Mouse (Mus musculus): ENCODE data around the gene Pgm1.

Gene Pgm1

DNA sequence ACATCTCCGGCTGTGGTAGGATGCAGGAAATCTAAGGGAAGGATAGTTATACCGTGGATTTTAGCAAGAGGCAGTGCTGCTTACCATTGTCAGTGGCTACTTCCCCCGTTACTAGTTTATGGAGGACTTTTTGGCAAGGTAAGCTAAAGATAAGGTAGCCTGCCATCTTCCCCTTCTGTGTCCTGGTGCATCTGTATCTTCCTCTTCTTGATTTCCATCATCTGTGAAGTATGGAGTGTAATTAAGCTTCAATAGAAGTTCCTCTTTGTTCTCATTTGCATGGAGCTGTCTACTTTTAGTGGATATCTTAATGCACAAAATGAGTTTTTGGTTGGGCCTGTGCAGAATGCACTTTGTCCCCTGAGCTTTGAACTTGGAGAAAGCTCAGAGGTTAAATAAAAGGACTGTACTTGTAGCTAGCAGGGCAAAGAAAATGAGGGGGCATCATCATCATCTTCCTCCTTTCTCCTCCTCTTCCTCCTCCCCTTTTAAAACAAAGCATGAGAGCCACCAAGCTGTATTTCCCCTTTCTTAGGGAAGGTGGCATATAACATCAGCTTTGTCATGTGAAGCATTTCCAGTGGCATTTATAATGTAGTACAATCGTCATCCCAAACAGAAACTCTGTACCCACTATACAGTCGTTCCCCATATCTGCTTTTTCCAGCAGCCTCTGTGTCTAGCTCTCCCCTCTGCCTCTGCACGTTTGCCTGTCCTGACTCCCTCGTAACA, 29.0 kb downstream of the Pgm1 start:
- DNase-seq = no peak

DNA sequence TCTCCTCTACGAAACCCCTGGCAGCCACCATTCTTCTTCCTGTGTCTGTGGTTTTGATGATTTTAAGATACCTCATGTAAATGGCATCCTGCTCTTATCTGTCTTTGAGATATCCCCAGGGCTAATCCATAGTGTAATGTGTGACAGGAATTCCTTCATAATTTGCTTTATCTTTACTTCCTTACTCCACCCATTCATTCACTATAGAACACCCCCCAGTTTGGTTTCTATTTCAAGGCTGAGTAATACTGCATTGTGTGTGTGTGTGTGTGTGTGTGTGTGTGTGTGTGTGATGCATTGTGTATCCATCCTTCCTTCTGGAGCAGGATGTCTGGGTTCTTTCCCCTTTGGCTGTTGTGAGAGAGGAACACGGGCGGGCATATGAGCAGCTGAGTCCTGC, 30.1 kb downstream of the Pgm1 start:
- no peak for DNase-seq

DNA sequence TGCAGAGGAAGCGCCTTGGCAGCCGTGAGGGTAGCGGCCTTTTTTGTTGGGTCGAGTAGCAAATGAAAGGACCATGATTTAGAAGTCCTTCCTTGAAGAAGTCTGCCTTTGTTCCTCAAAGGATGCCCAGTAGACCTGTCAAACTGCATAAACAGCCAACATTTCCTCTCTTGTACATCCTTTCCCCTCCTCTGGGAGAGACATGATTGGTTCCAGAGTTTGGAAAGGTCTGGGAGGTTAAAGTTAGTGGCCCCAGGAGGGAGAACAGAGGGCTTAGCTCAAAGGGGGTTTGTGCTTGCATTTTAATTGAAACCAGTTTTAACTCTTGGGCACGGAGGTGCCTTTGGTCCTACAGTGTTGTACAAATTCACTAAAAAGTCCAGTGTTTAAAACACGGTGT, 37.3 kb downstream of the Pgm1 start:
- DNase-seq = no peak

DNA sequence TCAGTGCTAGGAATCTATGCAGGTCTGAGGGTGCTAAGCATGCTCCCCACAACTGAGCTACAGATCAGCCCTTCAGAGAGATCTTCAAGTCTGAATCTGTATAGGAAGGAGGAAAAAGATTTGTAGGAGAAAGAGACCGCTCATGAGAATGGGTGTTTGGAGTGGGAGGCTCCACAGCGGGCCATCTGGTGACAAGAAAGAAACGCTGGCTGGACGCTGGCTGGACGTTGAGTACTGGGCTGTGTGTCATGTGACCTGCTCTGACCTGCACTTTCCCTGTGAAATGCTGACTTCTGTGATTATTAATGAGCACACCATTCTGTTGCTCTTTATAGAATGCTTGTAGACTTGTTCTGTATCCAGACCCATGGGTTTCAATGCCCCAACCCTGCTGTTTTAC, 40.1 kb downstream of the Pgm1 start:
- DNase-seq = no peak

- DNase-seq = no peak
These were observed 40.9 kb downstream of the Pgm1 start for GRCm38 (mm10) chr4:99970097-99970496.

DNA sequence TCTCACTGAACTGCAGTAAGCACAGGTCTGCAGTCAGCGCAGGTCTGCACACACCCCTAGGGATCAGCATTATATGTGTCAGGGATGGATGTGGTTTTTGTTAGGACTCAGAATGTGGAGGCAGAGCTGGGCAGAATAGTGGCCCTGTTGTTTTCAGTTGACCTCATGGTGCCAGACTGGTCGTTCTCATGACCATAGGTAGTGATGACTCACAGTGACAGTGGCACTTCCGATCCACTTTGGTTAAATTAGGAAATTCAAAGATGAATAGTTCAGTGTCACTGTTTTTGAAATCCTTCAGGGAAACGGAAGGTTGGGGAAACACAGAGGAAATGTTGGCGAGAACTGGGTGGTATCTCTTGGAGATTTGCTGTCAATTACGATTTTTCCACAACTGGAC, 43.7 kb downstream of the Pgm1 start:
- no peak for DNase-seq

GRCm38 (mm10) chr4:99973931-99974330, 44.7 kb downstream of the Pgm1 start:
- DNase-seq = no peak

- DNase-seq = no peak
These were observed 45.2 kb downstream of the Pgm1 start for GRCm38 (mm10) chr4:99974375-99974774.

DNA sequence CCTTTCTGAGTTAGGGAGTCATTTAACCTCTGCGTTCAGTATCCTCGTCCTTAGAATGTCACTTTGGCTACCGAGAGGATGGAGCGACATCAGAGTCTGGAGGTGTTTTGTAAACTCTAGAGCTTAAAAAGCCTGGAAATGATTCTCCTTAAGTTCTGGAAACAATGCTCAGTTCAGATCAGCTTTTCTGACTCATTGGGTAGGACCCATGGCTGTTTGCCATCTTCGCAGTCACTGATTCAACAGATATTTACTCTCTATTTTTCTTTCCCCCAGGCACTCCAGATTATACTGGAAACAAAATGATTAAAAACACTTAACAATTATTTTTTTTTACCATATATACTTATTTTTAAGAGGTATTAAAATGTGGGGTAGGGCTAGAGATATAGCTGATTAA, 50.1 kb downstream of the Pgm1 start:
- no peak for DNase-seq

GRCm38 (mm10) chr4:99981216-99981615, 52.0 kb downstream of the Pgm1 start:
- DNase-seq = no peak

- peak; percentile 92 for DNase-seq
These were observed 54.6 kb downstream of the Pgm1 start for GRCm38 (mm10) chr4:99983652-99984368.

GRCm38 (mm10) chr4:99984369-99984752, 55.1 kb downstream of the Pgm1 start:
- DNase-seq = peak; percentile 8

GRCm38 (mm10) chr4:99985086-99985485, 55.9 kb downstream of the Pgm1 start:
- no peak for DNase-seq

GRCm38 (mm10) chr4:99985631-99986030, 56.4 kb downstream of the Pgm1 start:
- peak; percentile 14 for DNase-seq

DNA sequence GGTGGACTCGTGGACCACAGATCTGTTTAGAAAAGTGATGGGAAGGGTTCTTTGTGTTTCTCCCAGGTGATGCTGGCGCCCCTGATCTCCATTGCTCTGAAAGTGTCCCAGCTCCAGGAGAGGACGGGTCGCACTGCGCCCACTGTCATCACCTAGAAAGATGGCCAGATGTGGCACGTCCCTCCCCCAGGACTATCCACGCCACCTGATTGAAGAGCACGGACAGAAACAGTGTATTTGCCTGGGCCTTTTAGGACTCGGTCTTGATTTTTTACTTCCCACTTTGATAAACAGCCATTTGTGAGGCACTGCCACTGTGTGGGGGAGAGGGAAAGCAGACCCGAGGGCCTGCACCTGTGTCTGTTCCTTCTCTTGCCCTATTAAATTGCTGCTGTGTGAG, 57.4 kb downstream of the Pgm1 start:
- DNase-seq = no peak

GRCm38 (mm10) chr4:99988771-99989170, 59.6 kb downstream of the Pgm1 start:
- DNase-seq = no peak

DNA sequence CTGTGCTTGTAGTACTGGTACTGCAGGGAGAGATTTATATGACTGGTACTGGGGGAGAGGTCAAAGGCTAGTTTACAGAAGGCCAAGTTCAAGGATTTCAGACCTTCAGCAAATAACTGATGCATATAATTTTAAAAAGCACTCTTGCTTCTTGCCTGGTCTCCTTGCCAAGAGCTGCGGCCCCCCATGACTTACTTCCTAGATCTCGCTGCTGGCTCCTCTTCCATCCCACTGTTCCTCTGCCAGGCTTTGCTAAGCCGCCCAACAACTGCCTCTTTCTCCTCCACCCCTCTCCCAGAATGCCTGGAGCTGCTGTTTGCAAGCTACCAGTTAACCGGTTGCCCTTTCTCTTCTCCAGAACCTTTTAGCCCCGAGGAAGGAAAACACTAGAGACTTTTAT, 71.8 kb downstream of the Pgm1 start:
- no peak for DNase-seq

DNA sequence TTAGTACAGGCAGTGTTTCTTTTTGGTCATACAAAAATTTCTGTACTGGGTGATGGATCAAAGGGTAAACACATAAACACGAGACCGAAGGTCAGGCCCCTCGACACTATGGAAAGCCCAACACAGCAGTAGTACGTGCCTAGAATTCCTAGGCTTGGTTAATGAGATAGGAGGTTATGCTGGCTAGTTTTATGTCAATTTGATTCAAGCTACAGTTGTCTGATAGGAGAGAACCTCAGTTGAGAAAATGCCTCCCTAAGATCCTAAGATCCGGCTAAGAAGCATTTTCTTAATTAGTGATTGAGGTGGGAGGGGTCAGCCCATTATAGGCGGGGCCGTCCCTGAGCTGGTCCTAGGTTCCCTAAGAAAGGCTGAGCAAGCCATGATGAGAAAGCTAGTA, 72.6 kb downstream of the Pgm1 start:
- no peak for DNase-seq

DNA sequence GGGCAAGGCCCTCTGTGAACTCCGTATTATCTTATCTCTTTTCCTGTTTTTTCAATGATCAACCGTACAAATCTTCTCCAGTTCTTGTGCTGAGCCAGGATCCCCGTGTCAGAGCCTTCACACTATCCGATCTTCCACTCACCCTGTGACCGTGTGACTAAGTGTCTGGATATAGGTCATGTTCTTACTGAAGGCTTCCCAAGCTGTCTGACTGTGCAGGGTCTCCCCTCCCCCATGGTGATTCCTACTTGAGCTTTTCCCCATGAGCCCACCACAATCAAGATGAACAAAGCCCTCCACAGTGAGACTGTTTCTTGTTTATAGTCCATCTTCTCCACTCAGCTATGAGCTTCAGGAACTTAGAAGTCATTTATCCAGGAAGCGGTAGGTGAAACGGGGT, 78.5 kb downstream of the Pgm1 start:
- peak; percentile 64 for DNase-seq

- DNase-seq = peak; percentile 87
These were observed 79.3 kb downstream of the Pgm1 start for GRCm38 (mm10) chr4:100008371-100009090.

- DNase-seq = peak; percentile 81
These were observed 80.0 kb downstream of the Pgm1 start for GRCm38 (mm10) chr4:100009211-100009678.

DNA sequence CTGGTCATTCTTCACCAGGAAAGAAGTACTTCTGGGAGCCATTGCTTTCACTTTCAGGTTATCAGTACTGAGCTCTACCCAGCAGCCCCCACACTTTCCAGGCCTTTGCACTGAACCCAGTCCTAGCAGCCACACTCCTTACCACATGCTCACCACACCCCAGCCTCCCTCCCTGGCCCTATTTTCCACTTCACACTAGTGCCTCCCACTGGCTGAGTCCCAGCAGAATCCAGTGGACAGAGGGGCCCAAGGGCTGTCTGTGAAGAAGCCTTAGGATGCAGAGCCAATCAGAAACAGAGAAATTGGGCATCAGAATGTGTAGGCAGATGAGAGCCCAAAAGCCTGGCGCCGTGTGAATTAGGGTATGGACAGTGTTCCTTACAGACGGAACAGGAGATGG, 81.7 kb downstream of the Pgm1 start:
- DNase-seq = no peak

DNA sequence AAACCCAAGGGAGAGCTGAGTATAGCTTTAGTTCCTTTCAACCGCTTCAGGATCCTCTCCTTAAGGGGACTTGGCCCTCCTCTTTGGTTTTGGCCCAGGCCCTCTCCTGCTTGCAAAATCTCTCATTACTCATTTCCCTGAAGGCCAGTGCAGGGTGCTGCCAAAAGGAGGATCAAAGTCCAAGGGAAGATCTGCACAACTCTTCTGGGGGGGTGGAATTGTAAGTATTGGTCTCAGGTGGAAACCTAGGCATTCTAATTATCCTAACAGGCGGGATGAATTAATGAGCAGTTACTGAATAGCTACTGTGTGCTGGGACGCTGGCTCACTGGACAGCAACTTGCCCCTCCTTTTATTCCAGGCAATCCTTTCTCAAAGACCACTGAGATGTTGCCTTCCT, 82.3 kb downstream of the Pgm1 start:
- peak; percentile 19 for DNase-seq
